Mouse (Mus musculus): ENCODE results near the gene Grip2. TPM values are rescaled to one million over a fixed set of nuclear protein-coding genes. Genes with fewer than 3 reads are reported as not detected.

Gene Grip2
- total and polyA plus RNA-seq, 3 experiments: 0.07 TPM; not detected in 2

DNA sequence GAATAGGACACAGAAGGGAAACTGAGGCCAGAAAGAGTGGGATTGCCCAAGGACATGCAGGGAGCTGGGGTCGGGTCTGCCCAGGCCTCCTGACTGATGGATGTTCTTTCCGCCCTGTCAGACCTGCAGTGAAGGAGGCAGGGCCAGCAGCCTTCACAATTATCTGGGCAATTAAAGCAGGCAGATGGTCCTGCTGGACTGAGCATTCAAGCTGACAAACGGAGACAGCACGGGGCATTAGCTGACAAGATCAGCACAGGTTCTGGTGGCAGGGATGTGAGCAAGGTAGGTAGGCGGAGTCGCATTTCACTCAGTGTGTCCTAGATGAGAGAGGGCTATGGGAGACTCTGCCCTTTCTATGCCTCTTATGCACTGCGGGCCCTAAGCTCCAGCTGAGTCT is 22.9 kb downstream of the Grip2 start:
- Histone ChIP-seq H3K4me3 (replicated peaks in 1 of 3; ENCODE audit: low read depth in 2 of 3, low read length in 2 of 3, poor library complexity in 1 of 3) (no peak overlapping the region), H3K27ac (ENCODE audit: insufficient read depth, low read depth) (no peak overlapping the region), H3K9ac (ENCODE audit: insufficient read depth, low read depth) (no peak overlapping the region), H3K4me2 (ENCODE audit: insufficient read depth, low read depth, poor library complexity, severe bottlenecking) (no peak overlapping the region), H3K9me3 (replicated peaks; ENCODE audit: low read length) (no peaks in the 10 kb centered on the region), H3K36me3 (replicated peaks in 1 of 2; ENCODE audit: control insufficient read depth in 1 of 2, insufficient read depth in 1 of 2, low read length in 1 of 2) (no peaks in the 10 kb centered on the region), H3K79me2 (replicated peaks; ENCODE audit: control insufficient read depth, extremely low read depth, insufficient read depth, poor library complexity, severe bottlenecking) (no peaks in the 10 kb centered on the region), H3K4me1 (ENCODE audit: control insufficient read depth in 1 of 2, insufficient read depth in 2 of 2) (no peaks in the 10 kb centered on the region), H3K27me3 (replicated peaks) (peaks cover 96% of the 10 kb centered on the region)
- TF ChIP-seq MXI1 (IDR thresholded peaks at IDR 0.05; ENCODE audit: low read depth, low read length) (no peak), HCFC1 (IDR thresholded peaks at IDR 0.05; ENCODE audit: low read depth, low read length) (no peak), UBTF (IDR thresholded peaks at IDR 0.05; ENCODE audit: low read depth, low read length) (no peak), ZNF384 (IDR thresholded peaks at IDR 0.05; ENCODE audit: low read depth, low read length) (no peak), NRF1 (IDR thresholded peaks at IDR 0.05; ENCODE audit: low read depth, low read length) (no peak), SMC3 (IDR thresholded peaks at IDR 0.05; ENCODE audit: low read depth, low read length) (no peak), CHD1 (IDR thresholded peaks at IDR 0.05; ENCODE audit: low read depth, low read length) (no peak), CHD2 (IDR thresholded peaks at IDR 0.05; ENCODE audit: low read length) (no peak), NELFE (IDR thresholded peaks at IDR 0.05; ENCODE audit: low read depth, low read length) (no peak), MAX (IDR thresholded peaks at IDR 0.05; ENCODE audit: low read length) (no peak), TCF12 (IDR thresholded peaks at IDR 0.05; ENCODE audit: low read depth, low read length) (no peak), MEF2A (IDR thresholded peaks at IDR 0.05; ENCODE audit: borderline replicate concordance, low read depth, low read length) (no peak), E2F4 (IDR thresholded peaks at IDR 0.05; ENCODE audit: insufficient replicate concordance, low read depth, low read length) (no peak)
- no peak for DNase-seq (ENCODE audit: extremely low read depth)
- dilution Hi-C loops (cut with MboI; ENCODE audit: extremely low pct_ligation_motif_present, extremely low pct_unique_long_range_greater_than_20kb, low sequenced_read_pairs): no loop called here
- in situ Hi-C loops (cut with MboI; ENCODE audit: low pct_ligation_motif_present, low pct_unique_long_range_greater_than_20kb, low sequenced_read_pairs): no loop called here

- H3K4me3 ChIP-seq (replicated peaks in 1 of 3; ENCODE audit: low read depth in 2 of 3, low read length in 2 of 3, poor library complexity in 1 of 3): no peak overlapping the region
- no peaks in the 10 kb centered on the region for H3K36me3 ChIP-seq (replicated peaks in 1 of 2; ENCODE audit: control insufficient read depth in 1 of 2, insufficient read depth in 1 of 2, low read length in 1 of 2)
- no peak overlapping the region for H3K9ac ChIP-seq (ENCODE audit: insufficient read depth, low read depth)
- no peak for DNase-seq (ENCODE audit: extremely low read depth)
- dilution Hi-C loops (cut with MboI; ENCODE audit: extremely low pct_ligation_motif_present, extremely low pct_unique_long_range_greater_than_20kb, low sequenced_read_pairs) (no loop called here), in situ Hi-C loops (cut with MboI; ENCODE audit: low pct_ligation_motif_present, low pct_unique_long_range_greater_than_20kb, low sequenced_read_pairs) (no loop called here)
- TF ChIP-seq ELF1 (IDR thresholded peaks at IDR 0.05; ENCODE audit: low read depth, low read length) (no peak), GABPA (IDR thresholded peaks at IDR 0.05; ENCODE audit: insufficient replicate concordance, low read depth, low read length) (no peak), MAZ (IDR thresholded peaks at IDR 0.05; ENCODE audit: low read depth, low read length) (no peak), MAFK (IDR thresholded peaks at IDR 0.05; ENCODE audit: insufficient replicate concordance, low read length) (no peak), BHLHE40 (IDR thresholded peaks at IDR 0.05; ENCODE audit: low read depth, low read length) (no peak), JUN (IDR thresholded peaks at IDR 0.05; ENCODE audit: insufficient read depth, low read depth, low read length) (no peak), SIN3A (IDR thresholded peaks at IDR 0.05; ENCODE audit: low read length) (no peak), RAD21 (IDR thresholded peaks at IDR 0.05; ENCODE audit: low read depth, low read length) (no peak), MAX (IDR thresholded peaks at IDR 0.05; ENCODE audit: low read length) (no peak)
- H3K79me2 ChIP-seq (replicated peaks; ENCODE audit: control insufficient read depth, extremely low read depth, insufficient read depth, poor library complexity, severe bottlenecking): no peaks in the 10 kb centered on the region
- no peak overlapping the region for H3K4me2 ChIP-seq (ENCODE audit: insufficient read depth, low read depth, poor library complexity, severe bottlenecking)
- no peaks in the 10 kb centered on the region for H3K9me3 ChIP-seq (replicated peaks; ENCODE audit: low read length)
- H3K27me3 ChIP-seq (replicated peaks): peaks cover 96% of the 10 kb centered on the region
- no peaks in the 10 kb centered on the region for H3K4me1 ChIP-seq (ENCODE audit: control insufficient read depth in 1 of 2, insufficient read depth in 2 of 2)
- H3K27ac ChIP-seq (ENCODE audit: insufficient read depth, low read depth): no peak overlapping the region
These were observed 28.6 kb downstream of the Grip2 start for GRCm38 (mm10) chr6:91798496-91798895.

All from CH12.LX (cell line).